Mouse (Mus musculus) hindbrain, postnatal 0 days (tissue): Measurements from ENCODE around the gene Tbc1d1. TPM values are rescaled to one million over a fixed set of nuclear protein-coding genes. Genes with fewer than 3 reads are reported as not detected.

ENCODE experiments used
- ATAC-seq: fragments of 200-750 bp; cut with Nextera tagmentation; 2 replicates; pipeline ENCODE4 v1.8.0; 2017; ENCODE audit warnings: mild to moderate bottlenecking, moderate TSS enrichment, moderate library complexity
- DNase-seq: peaks from one replicate; pipeline ENCODE4 v3.0.0-alpha.2; 2015; ENCODE audit warnings: low spot score
- H3K27ac ChIP-seq: fragments of 300-500 bp; sonication (generic); 2 replicates; pipeline ENCODE4 v1.5.1; 2014; ENCODE audit warnings: mild to moderate bottlenecking
- H3K27me3 ChIP-seq: fragments of 300-500 bp; sonication (generic); 2 replicates; pipeline ENCODE4 v1.6.1; 2014; ENCODE audit warnings: low read length, mixed read lengths; ENCODE audit not compliant: insufficient read depth
- H3K36me3 ChIP-seq: fragments of 300-500 bp; sonication (generic); 2 replicates; pipeline ENCODE4 v1.6.1; 2014; ENCODE audit warnings: low read length, mixed read lengths; ENCODE audit not compliant: insufficient read depth
- H3K4me1 ChIP-seq: fragments of 300-500 bp; sonication (generic); 2 replicates; pipeline ENCODE4 v1.6.1; 2014; ENCODE audit warnings: antibody characterized with exemption, low read length, mixed read lengths; ENCODE audit not compliant: insufficient read depth
- H3K4me2 ChIP-seq: fragments of 300-500 bp; sonication (generic); 2 replicates; pipeline ENCODE4 v1.6.1; 2014; ENCODE audit warnings: low read depth, mild to moderate bottlenecking, low read length, moderate library complexity, mixed read lengths
- H3K4me3 ChIP-seq: fragments of 300-500 bp; sonication (generic); 2 replicates; pipeline ENCODE4 v1.5.1; 2014; ENCODE audit warnings: low read length
- H3K9ac ChIP-seq: fragments of 300-500 bp; sonication (generic); replicated peaks from 2 replicates; pipeline ENCODE4 v1.6.1; 2014; ENCODE audit warnings: mild to moderate bottlenecking, low read length, moderate library complexity, mixed read lengths
- H3K9me3 ChIP-seq: fragments of 300-500 bp; sonication (generic); 2 replicates; pipeline ENCODE4 v1.6.1; 2016; ENCODE audit warnings: low read length, mixed read lengths
- CTCF ChIP-seq: IDR thresholded peaks from 2 replicates; pipeline ENCODE4 v1.5.1; 2016; ENCODE audit warnings: antibody characterized with exemption, control low read depth, low read depth
- WGBS: fragments of 180-500 bp; shearing (Covaris S2); extraction: QIAGEN DNeasy Blood & Tissue Kit; methylation state at CpG from one replicate; pipeline ENCODE4 v1.1.7; 2014; 5-methylcytosine and 5-hydroxymethylcytosine counted together
- polyA plus RNA-seq: library from polyadenylated mRNA; unstranded; fragments of >200 nt; fragmentation: Nextera tagmentation; extraction: Ambion mirVana; gene quantifications from 2 replicates; pipeline ENCODE4 v1.2.1, GENCODE M21; 2015
- total RNA-seq: library from RNA; depleted of rRNA; stranded (reverse); fragments of >200 nt; gene quantifications from 2 replicates; pipeline ENCODE4 v1.2.3, GENCODE M21; 2014

The Tbc1d1 gene
- total and polyA plus RNA-seq, 2 experiments from 2014 or later = 7.2 to 19.2 TPM

DNA sequence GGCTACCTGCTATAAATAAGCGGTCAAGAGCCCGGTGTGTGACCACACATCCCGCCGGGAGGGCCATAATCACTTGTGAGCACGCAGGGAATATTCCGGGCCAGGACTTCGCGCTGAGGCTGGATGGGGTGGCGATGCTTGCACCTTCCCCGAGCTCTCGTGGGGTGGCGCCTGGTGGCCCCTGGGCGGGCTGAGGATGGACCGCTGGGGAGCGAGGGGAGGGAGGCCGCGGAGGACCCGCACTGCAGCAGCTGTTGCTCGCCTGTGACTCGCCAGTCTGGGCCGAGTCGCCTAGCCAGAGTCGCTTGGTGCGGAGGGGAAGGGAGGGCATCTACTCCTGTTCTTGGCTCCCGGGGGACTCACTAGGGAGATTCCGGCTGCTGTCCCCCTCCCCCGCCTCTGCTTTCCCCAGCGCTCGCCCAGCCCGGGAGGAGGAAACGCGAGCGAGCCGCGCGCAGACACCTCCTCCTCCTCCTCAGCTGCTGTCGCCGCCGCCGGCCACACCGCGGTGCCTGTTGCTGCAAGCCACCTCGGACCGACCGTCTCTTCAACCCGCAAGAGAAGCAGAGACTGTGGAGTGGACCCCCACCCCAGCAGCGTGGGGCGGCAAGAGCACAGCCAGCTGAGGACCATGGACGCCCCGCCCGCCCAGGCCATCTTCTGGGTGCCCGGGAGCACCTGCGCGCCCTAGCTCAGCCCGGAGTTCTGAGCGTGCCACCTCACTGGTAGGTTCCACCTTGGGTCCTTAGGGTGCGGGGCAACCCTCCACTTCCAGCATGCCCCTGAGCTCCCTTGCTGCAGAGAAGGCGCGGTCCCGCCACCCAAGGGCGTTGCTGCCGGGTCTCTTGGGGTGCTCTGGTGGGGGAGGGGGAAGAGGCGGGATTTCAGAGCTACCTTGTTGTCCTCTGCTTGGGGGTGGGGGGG, 3.9 kb downstream of the Tbc1d1 start:
- Histone ChIP-seq H3K4me3 (peak overlapping the region; percentile 76), H3K9ac (peak overlapping the region; percentile 65), H3K4me2 (peak overlapping the region; percentile 100), H3K4me1 (no peaks in the 10 kb centered on the region), H3K9me3 (no peaks in the 10 kb centered on the region), H3K36me3 (no peaks in the 10 kb centered on the region), H3K27ac (peak overlapping the region; percentile 36; the same call in 1 of the 2 replicates), H3K27me3 (no peaks in the 10 kb centered on the region)
- DNase-seq (peak; percentile 73), ATAC-seq (peak; percentile 81)
- TF ChIP-seq CTCF = peak; percentile 40; the same call in 1 of the 2 replicates
- WGBS = under 1% methylated on average over 45 of the region's 63 CpGs

DNA sequence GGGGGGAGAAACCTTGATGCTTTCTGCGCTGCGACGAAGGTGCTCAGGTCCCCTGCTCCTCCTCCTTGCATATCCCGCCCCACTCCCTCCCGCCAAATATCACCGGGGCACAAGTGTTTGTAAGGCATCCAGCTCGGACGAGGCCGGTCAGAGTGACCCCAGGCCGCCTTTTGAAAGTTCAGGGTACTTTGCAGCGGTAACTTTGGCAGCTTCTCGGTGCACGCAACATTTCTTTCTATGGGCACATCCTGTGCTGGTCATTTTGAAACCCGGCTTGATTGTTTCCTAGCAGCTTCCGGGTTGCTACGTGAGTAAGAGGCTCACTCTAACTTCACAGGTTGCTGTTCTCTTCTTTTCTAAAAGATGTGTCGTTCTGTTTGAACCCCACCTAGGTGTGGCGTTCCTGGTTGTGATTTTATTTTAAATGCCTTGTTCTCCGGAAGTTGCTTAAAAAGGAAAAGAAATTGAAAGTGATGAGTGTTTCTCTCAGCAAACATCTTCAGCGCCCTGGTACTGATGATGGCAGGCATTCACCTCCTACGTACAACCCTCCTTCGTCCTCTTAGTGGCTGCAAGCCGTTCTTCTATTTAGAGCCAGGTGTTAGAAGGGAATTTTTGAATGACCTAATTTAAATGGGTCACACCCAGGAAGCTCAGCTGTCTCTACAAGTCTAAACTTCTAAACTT, 4.7 kb downstream of the Tbc1d1 start:
- peak overlapping the region; percentile 65 for H3K9ac ChIP-seq
- ATAC-seq = no peak
- no peak overlapping the region for H3K27ac ChIP-seq

GRCm38 (mm10) chr5:64161917-64162316, 5.8 kb downstream of the Tbc1d1 start:
- H3K9ac ChIP-seq = no peak overlapping the region
- WGBS = 96% methylated on average over 3 of the region's 3 CpGs
- H3K4me3 ChIP-seq = no peak overlapping the region
- H3K9me3 ChIP-seq = no peaks in the 10 kb centered on the region
- no peak for TF ChIP-seq CTCF
- H3K27ac ChIP-seq = no peak overlapping the region
- H3K36me3 ChIP-seq = no peaks in the 10 kb centered on the region
- DNase-seq (no peak), ATAC-seq (no peak)
- no peaks in the 10 kb centered on the region for H3K4me1 ChIP-seq
- no peaks in the 10 kb centered on the region for H3K27me3 ChIP-seq
- H3K4me2 ChIP-seq = peak overlapping the region; percentile 100; the same call in 1 of the 2 replicates

More for the DNA sequence above, 4.7 kb downstream of the Tbc1d1 start:
- TF ChIP-seq CTCF = no peak
- peak overlapping the region; percentile 76 for H3K4me3 ChIP-seq
- H3K4me1 ChIP-seq = no peaks in the 10 kb centered on the region
- WGBS = 3% methylated on average over 23 of the region's 23 CpGs
- peak overlapping the region; percentile 100 for H3K4me2 ChIP-seq
- no peaks in the 10 kb centered on the region for H3K36me3 ChIP-seq
- peak; percentile 30 for DNase-seq
- no peaks in the 10 kb centered on the region for H3K9me3 ChIP-seq
- H3K27me3 ChIP-seq = no peaks in the 10 kb centered on the region

DNA sequence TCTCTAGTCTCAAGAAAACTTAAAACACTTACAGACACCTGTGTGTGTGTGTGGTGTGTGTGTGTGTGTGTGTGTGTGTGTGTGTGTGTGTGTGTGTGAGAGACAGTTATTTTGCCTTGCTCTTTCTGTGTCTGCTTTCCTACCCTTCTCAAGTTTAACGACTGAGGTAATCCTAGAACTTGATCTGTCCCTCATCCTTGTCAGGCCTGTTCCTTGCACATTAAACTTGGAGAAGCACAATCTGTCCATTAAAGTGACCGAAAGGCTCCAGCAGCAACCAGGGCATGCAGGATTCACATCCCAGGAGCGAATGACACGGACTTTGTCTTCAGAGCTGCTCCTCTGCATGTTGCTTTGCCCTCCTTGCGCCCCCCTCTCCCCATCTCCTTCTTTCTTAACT, 6.5 kb downstream of the Tbc1d1 start:
- H3K4me2 ChIP-seq = no peak overlapping the region
- TF ChIP-seq CTCF = no peak
- H3K9me3 ChIP-seq = no peaks in the 10 kb centered on the region
- ATAC-seq (no peak), DNase-seq (no peak)
- H3K9ac ChIP-seq = no peak overlapping the region
- no peaks in the 10 kb centered on the region for H3K36me3 ChIP-seq
- no peak overlapping the region for H3K4me3 ChIP-seq
- H3K4me1 ChIP-seq = no peaks in the 10 kb centered on the region
- WGBS = 86% methylated on average over 5 of the region's 5 CpGs
- H3K27me3 ChIP-seq = no peaks in the 10 kb centered on the region
- H3K27ac ChIP-seq = no peak overlapping the region

GRCm38 (mm10) chr5:64164414-64164813, 8.3 kb downstream of the Tbc1d1 start:
- Histone ChIP-seq H3K9me3 (no peaks in the 10 kb centered on the region), H3K4me2 (no peak overlapping the region), H3K4me3 (no peak overlapping the region), H3K27ac (no peak overlapping the region), H3K9ac (no peak overlapping the region), H3K4me1 (no peaks in the 10 kb centered on the region), H3K36me3 (no peaks in the 10 kb centered on the region), H3K27me3 (no peaks in the 10 kb centered on the region)
- WGBS = 91% methylated on average over 3 of the region's 3 CpGs
- ATAC-seq (no peak), DNase-seq (no peak)
- no peak for TF ChIP-seq CTCF

- no peak for DNase-seq
Observed at GRCm38 (mm10) chr5:64165826-64166225, 9.7 kb downstream of the Tbc1d1 start.

More at GRCm38 (mm10) chr5:64165826-64166225, 9.7 kb downstream of the Tbc1d1 start:
- ATAC-seq = no peak
- no peak overlapping the region for H3K9ac ChIP-seq
- H3K27me3 ChIP-seq = no peaks in the 10 kb centered on the region
- no peak overlapping the region for H3K4me2 ChIP-seq
- no peak overlapping the region for H3K4me3 ChIP-seq
- H3K36me3 ChIP-seq = no peaks in the 10 kb centered on the region
- no peaks in the 10 kb centered on the region for H3K4me1 ChIP-seq
- no peak for TF ChIP-seq CTCF
- 38% methylated on average over 2 of the region's 2 CpGs for WGBS
- H3K27ac ChIP-seq = no peak overlapping the region
- no peaks in the 10 kb centered on the region for H3K9me3 ChIP-seq
